Mouse (Mus musculus): ENCODE data around the gene Apoh. TPM values are rescaled to one million over a fixed set of nuclear protein-coding genes. Genes with fewer than 3 reads are reported as not detected.

The Apoh gene
- 1 to 10 TPM in 1 of 2 experiments, under 1 TPM in 1; 0.77 to 1.2 TPM for total RNA-seq (2021)
- long read RNA-seq, experiment 1 = 0 reads
- long read RNA-seq, experiment 2, partial matches to known transcripts = 0 of 1 reads
- long read RNA-seq, experiment 2, other reads (novel, unspliced or antisense) = 1 of 1 reads

DNA sequence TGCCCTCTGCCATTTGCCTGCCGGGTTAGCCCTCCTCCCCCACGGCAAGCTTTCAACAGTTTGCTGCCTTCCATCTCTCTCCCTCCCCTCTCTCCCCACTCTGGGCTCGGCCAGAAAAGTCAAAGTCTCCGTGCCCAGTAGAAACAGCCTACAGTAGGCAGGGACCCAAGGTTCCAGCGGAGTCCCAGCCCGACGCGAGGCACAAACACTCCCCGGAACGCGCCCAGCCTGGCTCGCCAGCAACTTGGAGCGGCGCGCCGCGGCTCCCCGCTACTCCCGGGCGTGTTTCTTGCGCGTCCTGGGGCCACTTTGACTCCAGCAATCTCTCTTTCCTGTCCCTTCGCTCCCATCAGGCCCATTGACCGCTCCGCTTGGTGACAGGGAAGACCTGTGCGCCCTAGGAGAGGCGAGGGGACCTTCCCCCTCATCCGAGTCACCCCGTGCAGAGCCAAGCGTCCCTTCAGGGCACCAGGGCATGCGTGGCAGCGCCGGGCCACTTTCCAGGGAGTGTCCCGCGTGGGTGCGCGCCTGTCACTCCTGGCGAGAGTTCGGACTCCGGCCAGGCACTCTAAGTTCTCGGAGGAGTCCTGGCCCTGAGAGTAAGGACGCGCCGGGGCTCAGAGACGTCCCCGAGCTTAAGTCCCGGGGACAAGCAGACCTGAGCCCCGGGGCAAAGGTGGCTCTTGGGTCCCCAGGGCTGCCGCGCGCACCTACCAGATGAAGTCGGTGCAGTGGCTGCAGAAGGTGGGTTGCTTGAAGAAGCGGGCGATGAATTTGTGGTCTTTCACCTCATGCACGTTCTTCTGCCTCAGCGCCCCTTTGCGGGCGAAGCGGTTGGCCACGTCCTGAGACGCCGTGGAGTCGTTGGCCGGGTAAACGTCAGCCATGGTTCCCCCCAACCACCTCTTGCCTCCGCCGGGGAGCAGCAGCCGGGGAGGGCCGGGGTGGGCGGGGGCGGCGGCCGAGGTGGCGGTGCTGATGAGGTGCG, at the start of gene Apoh:
Gene Apoh (plus strand): TSS at position 574 of the 988 bp plus-strand sequence.
- peak; percentile 39 to 51 for DNase-seq (ENCODE audit: extremely low spot score in 1 of 2, low spot score in 2 of 2)
- peak within 1 kb of the TSS; percentile 93 for H3K4me3 ChIP-seq
- no peak for TF ChIP-seq CTCF (IDR thresholded peaks at IDR 0.05)
- intact Hi-C loops (cut with DNase I) = loop anchor here (1.0 kb wide), 2 partner anchors 122 to 193 kb away; no protein-coding TSS in a partner anchor
- peak within 1 kb of the TSS; percentile 89 for H3K27ac ChIP-seq

DNA sequence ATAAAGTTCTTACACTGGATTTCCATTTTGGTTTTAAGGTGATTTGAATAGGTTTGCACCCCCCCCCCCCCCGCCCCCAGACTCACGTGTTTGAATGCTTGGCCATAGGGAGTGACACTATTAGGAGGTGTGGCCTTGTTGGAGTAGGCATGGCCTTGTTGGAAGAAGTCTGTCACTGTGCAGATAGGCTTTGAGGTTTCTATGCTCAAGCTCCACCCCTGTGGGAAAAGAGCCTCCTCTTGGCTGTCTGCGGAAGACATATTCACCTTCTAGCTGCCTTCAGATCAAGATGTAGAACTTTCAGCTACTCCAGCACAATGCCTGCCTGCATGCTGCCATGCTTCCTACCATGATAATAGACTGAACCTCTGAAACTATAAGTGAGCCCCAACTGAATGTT, 49.3 kb upstream of the Apoh start:
- TF ChIP-seq CTCF (IDR thresholded peaks at IDR 0.05) = no peak
- DNase-seq (ENCODE audit: extremely low spot score in 1 of 2, low spot score in 2 of 2) = no peak
- intact Hi-C loops (cut with DNase I) = no loop called here

DNA sequence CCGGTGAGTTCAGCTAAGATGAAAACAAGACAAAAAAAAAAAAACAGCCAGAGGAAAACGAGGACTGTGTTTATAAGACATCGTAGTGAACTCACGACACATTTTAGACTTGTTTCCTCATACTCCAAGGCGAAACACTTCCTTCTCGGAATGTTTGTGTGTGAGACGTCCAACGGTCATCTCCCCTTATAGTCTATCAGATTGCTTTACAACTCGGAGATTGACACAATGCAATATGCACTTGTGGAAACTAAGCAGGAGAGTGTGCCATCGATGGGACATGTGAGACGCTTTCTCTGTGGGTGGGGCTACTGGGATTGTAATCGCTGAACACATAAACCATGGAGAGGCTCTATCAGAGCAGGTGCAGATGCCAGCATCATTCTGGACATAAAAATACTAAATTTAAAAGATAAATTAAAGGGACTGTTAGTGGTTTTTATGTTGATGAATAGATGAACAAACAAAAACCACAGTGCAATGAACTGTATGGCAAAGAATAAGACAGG, 48.8 kb upstream of the Apoh start:
- intact Hi-C loops (cut with DNase I) = no loop called here

More for the DNA sequence above, 49.3 kb upstream of the Apoh start:
- no peak overlapping the region for H3K27ac ChIP-seq
- H3K4me3 ChIP-seq = no peak overlapping the region

DNA sequence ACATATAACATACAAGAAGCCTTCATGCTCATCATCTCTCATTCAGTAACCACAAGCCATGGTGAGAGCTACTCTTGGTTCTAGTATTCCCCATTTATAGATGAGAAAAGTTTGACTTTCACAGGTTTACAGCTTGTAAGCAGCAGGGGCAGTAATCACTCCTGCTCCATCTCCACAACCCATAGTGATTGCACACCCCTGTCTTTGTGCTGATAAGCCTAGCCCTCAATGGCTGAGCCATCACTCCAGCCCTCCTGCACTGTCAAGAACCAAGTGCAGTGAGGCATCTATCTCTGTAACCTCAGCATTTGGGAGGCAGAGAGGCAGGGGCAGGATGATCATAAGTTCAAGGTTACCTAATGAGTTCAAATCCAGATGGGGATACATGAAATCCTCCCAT, 47.8 kb upstream of the Apoh start:
- H3K27ac ChIP-seq = no peak overlapping the region
- DNase-seq (ENCODE audit: extremely low spot score in 1 of 2, low spot score in 2 of 2) = no peak
- no peak for TF ChIP-seq CTCF (IDR thresholded peaks at IDR 0.05)
- no peak overlapping the region for H3K4me3 ChIP-seq
- intact Hi-C loops (cut with DNase I) = no loop called here

More for the DNA sequence above, 48.8 kb upstream of the Apoh start:
- Histone ChIP-seq H3K27ac (no peak overlapping the region), H3K4me3 (no peak overlapping the region)
- DNase-seq (ENCODE audit: extremely low spot score in 1 of 2, low spot score in 2 of 2) = no peak
- no peak for TF ChIP-seq CTCF (IDR thresholded peaks at IDR 0.05)

DNA sequence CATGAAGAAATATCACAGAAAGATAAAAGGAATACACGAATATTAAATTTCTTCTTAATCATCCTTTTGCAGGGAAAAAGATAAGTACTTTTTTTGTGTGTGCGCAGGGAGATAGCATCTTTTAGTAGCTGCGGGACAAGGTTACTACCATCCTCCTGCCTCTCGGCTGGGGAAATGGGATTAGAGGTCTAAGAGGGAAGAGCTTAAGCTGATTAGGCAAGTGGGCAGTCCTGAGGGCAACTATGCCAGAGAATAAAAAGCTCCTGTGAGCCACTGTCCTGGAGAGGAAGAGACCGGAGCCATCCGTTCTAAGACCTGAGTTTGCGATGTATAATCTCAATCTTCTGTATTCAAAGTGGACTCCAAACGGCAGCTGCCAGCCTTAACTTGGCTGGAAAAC, 45.2 kb upstream of the Apoh start:
- DNase-seq (ENCODE audit: extremely low spot score in 1 of 2, low spot score in 2 of 2) = no peak
- H3K27ac ChIP-seq = no peak overlapping the region
- TF ChIP-seq CTCF (IDR thresholded peaks at IDR 0.05) = no peak
- intact Hi-C loops (cut with DNase I) = no loop called here
- H3K4me3 ChIP-seq = no peak overlapping the region

DNA sequence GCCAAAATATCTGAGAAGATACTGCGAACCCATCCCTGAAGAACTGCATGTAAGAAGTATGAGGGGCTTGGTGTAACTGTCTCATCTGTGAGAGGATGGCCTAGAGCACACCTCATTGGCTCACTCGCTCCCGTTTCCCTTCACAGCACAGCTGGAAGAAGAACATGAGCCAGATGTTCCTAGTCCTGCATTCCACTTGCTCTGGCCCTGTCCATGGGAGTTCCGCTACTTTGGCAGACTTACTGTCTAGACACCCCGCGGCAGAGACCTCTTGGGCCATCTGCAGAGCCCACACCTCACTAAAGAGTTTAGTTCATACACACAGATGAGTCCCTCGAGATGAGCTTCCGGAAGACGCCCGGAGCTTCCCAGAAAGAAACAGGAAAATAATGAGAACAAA, 43.2 kb upstream of the Apoh start:
- Histone ChIP-seq H3K27ac (no peak overlapping the region), H3K4me3 (no peak overlapping the region)
- intact Hi-C loops (cut with DNase I) = no loop called here
- TF ChIP-seq CTCF (IDR thresholded peaks at IDR 0.05) = no peak
- no peak for DNase-seq (ENCODE audit: extremely low spot score in 1 of 2, low spot score in 2 of 2)

DNA sequence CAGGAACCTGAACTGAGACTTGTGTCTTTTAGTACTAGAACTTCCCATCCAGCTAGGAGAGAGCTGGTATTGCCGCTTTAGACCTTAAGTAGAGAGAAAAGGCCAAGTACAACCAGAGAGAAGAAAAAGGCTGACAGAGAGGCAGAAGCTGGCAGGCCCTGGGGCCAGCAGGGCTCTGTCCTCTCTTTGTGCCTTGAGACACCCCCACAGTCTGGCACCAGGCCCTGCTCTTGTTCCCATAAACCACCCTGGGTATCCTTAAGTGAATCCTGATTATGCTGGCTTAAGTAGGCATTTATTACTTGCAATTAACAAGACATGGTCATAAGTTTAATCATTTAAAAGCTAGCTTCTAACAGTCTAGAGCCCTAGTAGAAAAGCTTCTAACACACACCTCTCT, 42.7 kb upstream of the Apoh start:
- intact Hi-C loops (cut with DNase I) = no loop called here
- no peak for DNase-seq (ENCODE audit: extremely low spot score in 1 of 2, low spot score in 2 of 2)
- no peak overlapping the region for H3K4me3 ChIP-seq
- TF ChIP-seq CTCF (IDR thresholded peaks at IDR 0.05) = no peak
- H3K27ac ChIP-seq = no peak overlapping the region

DNA sequence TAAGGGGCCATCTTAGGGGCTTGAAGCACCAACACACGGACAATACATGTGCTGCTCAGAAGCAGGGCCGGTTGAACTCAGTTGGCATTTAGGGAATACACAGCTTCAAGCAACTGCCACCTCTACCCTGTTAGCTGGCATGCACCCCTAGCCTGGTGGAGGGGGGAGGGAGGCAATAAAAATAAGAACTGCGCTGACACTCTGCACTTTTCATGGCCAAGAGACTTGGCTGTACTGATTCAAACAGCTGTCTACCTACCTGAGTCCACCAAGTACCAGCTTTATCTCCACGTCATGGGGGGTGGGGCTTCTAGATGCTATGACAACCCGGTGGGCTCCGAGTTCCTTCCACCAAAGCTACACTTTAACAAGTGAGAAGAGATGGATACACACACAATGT, 42.1 kb upstream of the Apoh start:
- TF ChIP-seq CTCF (IDR thresholded peaks at IDR 0.05) = no peak
- Histone ChIP-seq H3K27ac (no peak overlapping the region), H3K4me3 (no peak overlapping the region)
- intact Hi-C loops (cut with DNase I) = no loop called here
- DNase-seq (ENCODE audit: extremely low spot score in 1 of 2, low spot score in 2 of 2) = no peak

DNA sequence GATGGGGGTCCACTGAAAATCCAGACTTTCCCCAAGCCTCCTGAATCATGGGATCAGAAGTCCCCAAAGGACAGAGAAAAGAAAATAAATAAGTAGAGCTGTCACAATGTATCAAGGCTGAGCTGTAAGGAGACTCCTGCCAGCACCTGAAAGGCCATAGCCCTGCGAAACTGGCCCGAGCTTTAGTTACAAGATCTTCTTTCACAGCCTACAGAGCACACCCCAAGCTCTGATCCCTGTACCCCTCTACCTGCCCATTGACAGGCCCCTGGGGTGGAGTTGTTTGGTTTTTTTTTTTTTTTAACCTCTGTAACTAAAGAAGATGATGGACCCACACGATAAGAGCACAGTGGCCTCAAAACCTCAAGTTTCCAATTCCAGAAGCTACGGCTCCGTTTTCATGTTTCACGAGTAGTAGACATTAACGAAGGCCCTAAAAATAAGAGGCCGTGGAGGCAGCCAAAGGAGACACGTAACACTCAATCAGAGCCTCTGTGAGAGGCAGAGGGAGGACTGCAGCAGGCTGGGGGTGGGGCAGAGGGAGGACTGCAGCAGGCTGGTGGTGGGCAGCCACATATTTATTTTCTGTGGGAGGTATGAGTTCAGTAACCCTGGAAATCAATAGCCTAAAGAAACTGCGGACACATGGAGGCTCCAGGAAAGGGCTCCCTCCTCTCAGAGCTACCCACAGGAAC, 41.2 kb upstream of the Apoh start:
- no peak for TF ChIP-seq CTCF (IDR thresholded peaks at IDR 0.05)
- intact Hi-C loops (cut with DNase I) = no loop called here
- no peak overlapping the region for H3K27ac ChIP-seq

DNA sequence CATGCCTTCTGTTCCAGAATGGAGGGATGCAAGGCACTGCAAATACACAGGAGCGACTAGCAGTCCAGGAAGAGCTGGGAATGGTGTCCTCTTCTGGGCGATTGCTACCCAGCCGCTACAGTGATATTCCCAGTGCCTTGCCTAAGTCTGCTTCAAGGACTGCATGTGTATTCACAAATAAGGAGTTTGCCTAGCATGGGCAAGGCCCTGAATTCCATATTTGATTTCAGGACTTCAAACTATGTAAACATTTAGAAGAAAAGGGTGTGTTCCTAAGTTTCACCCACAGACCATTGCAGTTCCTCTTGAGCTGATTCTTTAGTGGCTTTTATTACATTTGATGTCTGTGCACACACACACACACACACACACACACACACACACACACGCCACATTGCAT, 39.4 kb upstream of the Apoh start:
- no peak for TF ChIP-seq CTCF (IDR thresholded peaks at IDR 0.05)
- DNase-seq (ENCODE audit: extremely low spot score in 1 of 2, low spot score in 2 of 2) = no peak
- no peak overlapping the region for H3K27ac ChIP-seq
- H3K4me3 ChIP-seq = no peak overlapping the region
- intact Hi-C loops (cut with DNase I) = no loop called here

More for the DNA sequence above, 41.2 kb upstream of the Apoh start:
- H3K4me3 ChIP-seq = no peak overlapping the region
- DNase-seq (ENCODE audit: extremely low spot score in 1 of 2, low spot score in 2 of 2) = no peak

DNA sequence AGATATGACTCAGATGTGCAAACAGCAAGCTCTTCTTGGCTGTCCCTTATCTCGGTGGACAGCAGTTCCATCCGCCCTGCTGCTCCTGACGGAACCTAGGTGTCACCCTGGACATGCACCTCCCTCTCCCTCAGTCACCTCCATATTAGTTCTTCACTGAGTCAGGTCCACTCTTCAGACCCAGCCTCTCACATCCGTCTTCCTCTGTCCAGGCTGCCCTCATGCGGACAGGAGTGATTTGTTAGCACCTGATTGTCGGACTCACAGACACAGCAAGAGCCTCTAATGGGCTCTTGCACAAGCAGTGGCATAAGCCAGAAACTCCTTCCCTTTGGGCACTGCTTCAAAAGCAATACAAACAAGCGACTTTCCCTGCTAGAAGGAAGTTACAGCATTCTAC, 35.9 kb upstream of the Apoh start:
- no peak for TF ChIP-seq CTCF (IDR thresholded peaks at IDR 0.05)
- intact Hi-C loops (cut with DNase I) = no loop called here
- Histone ChIP-seq H3K4me3 (no peak overlapping the region), H3K27ac (no peak overlapping the region)
- no peak for DNase-seq (ENCODE audit: extremely low spot score in 1 of 2, low spot score in 2 of 2)

DNA sequence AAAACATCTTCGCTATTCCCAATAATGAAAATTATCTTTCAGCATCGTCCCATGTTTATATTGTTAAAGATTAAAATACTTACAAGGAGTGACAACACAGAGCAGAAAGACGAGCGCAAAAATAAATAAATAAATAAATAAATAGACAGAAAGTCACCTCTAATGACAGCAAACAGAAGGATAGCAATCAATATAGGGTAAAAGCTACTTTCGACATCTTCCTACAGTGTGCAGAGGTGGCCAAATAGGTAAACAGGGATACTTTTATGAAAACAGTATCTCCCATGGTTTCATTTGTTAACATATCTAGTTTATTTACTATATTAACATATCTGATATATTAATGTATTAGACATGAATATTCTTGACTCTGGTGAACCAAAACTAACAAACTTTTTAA, 34.9 kb upstream of the Apoh start:
- no peak overlapping the region for H3K4me3 ChIP-seq
- no peak for DNase-seq (ENCODE audit: extremely low spot score in 1 of 2, low spot score in 2 of 2)
- TF ChIP-seq CTCF (IDR thresholded peaks at IDR 0.05) = no peak
- intact Hi-C loops (cut with DNase I) = no loop called here
- no peak overlapping the region for H3K27ac ChIP-seq

Data from left cerebral cortex, adult 2 months (tissue).